Comparison of ENCODE assay signal across 27 mouse cellular contexts in genomic region chr11:52179897-52180296, GRCm38 (mm10). TPM values are rescaled to one million over a fixed set of nuclear protein-coding genes. Genes with fewer than 3 reads are reported as not detected.
DNase-seq lines count a peak whose midpoint lies in the region; ATAC-seq and TF ChIP-seq lines count a peak whose summit lies in the region.
"Not testable (repeated sequence)": the region's sequence is repeated elsewhere in the genome, so short reads cannot be mapped to it uniquely, and the experiment has no call there.
"Had no signal": no experiment of that assay in that cellular context is flagged by ENCODE, and none has a peak within 500 bp of the region (broad histone marks: within the 10 kb centered on the region; RNA-seq: fewer than 3 reads in every experiment).

No protein-coding gene starts in this region.

- dilution Hi-C loops in CH12.LX (cut with MboI; ENCODE audit: extremely low pct_ligation_motif_present, extremely low pct_unique_long_range_greater_than_20kb, low sequenced_read_pairs), result not testable (repeated sequence)

- in situ Hi-C loops in CH12.LX (cut with MboI; ENCODE audit: low pct_ligation_motif_present, low pct_unique_long_range_greater_than_20kb, low sequenced_read_pairs), result not testable (repeated sequence)

- 78% methylated on average over 2 of the region's 3 CpGs for WGBS in kidney, adult 2 months
- no CpG with 5 or more reads among the region's 3 CpGs for WGBS in liver, postnatal 0 days (ENCODE audit: insufficient replicate concordance)
- no CpG with 5 or more reads among the region's 3 CpGs for WGBS in stomach, postnatal 0 days

- not testable (repeated sequence) for H3K79me2 ChIP-seq in CH12.LX (replicated peaks; ENCODE audit: control insufficient read depth, extremely low read depth, insufficient read depth, poor library complexity, severe bottlenecking)

- DNase-seq in CH12.LX (ENCODE audit: extremely low read depth); gastrocnemius, adult 2 months; liver, postnatal 0 days; stomach, postnatal 0 days (ENCODE audit: low spot score): not testable (repeated sequence)
- DNase-seq in adrenal gland, postnatal 10 days, result peak; percentile 23
- DNase-seq in kidney, adult 2 months, result peak; percentile 13

- intact Hi-C loops in gastrocnemius, adult 2 months (cut with DNase I), result not testable (repeated sequence)

- H3K27ac ChIP-seq in CH12.LX (ENCODE audit: insufficient read depth, low read depth); gastrocnemius, adult 2 months; kidney, adult 2 months (ENCODE audit: insufficient read depth, low read depth, low read length); liver, postnatal 0 days (ENCODE audit: low read depth); stomach, postnatal 0 days (replicated peaks): not testable (repeated sequence)

- H3K36me3 ChIP-seq in CH12.LX (replicated peaks in 1 of 2; ENCODE audit: control insufficient read depth in 1 of 2, insufficient read depth in 1 of 2, low read length in 1 of 2); kidney, adult 2 months (ENCODE audit: control insufficient read depth, insufficient read depth, low read length); liver, postnatal 0 days (replicated peaks; ENCODE audit: insufficient read depth, low read length); stomach, postnatal 0 days (ENCODE audit: control insufficient read depth, insufficient read depth, low read length): not testable (repeated sequence)

- not testable (repeated sequence) for H3K4me1 ChIP-seq in CH12.LX (ENCODE audit: control insufficient read depth in 1 of 2, insufficient read depth in 2 of 2); kidney, adult 2 months (ENCODE audit: control insufficient read depth, insufficient read depth, low read length); liver, postnatal 0 days (ENCODE audit: insufficient read depth); stomach, postnatal 0 days (replicated peaks; ENCODE audit: control insufficient read depth, insufficient read depth)

- H3K27me3 ChIP-seq in CH12.LX (replicated peaks); kidney, adult 2 months (replicated peaks; ENCODE audit: control insufficient read depth, insufficient read depth, low read length); liver, postnatal 0 days (ENCODE audit: insufficient read depth, low read length); stomach, postnatal 0 days (ENCODE audit: control insufficient read depth, insufficient read depth, low read length): not testable (repeated sequence)

- not testable (repeated sequence) for H3K9ac ChIP-seq in CH12.LX (ENCODE audit: insufficient read depth, low read depth); liver, postnatal 0 days (replicated peaks); stomach, postnatal 0 days (ENCODE audit: low read length)

- not testable (repeated sequence) for TF ChIP-seq POLR2A in CH12.LX (IDR thresholded peaks at IDR 0.05; ENCODE audit: low read depth, low read length); kidney, adult 2 months (IDR thresholded peaks at IDR 0.05; ENCODE audit: low read depth, low read length)

- H3K4me3 ChIP-seq in CH12.LX (replicated peaks in 1 of 3; ENCODE audit: low read depth in 2 of 3, low read length in 2 of 3, poor library complexity in 1 of 3); gastrocnemius, adult 2 months; kidney, adult 2 months (ENCODE audit: insufficient read depth, low read depth, low read length); liver, postnatal 0 days (ENCODE audit: low read depth, low read length); stomach, postnatal 0 days (ENCODE audit: low read depth, low read length): not testable (repeated sequence)

- TF ChIP-seq EP300 in CH12.LX (IDR thresholded peaks at IDR 0.05; ENCODE audit: low read length); liver, postnatal 0 days (IDR thresholded peaks at IDR 0.05; ENCODE audit: low read depth); stomach, postnatal 0 days (optimal IDR thresholded peaks at IDR 0.05): not testable (repeated sequence)

- TF ChIP-seq RAD21 in CH12.LX (IDR thresholded peaks at IDR 0.05; ENCODE audit: low read depth, low read length), result peak; percentile 14

- ATAC-seq in liver, postnatal 0 days; stomach, postnatal 0 days (ENCODE audit: low FRiP score, low TSS enrichment): not testable (repeated sequence)
- peak; percentile 58; the same call in 1 of the 2 replicates for ATAC-seq in megakaryocyte progenitor cell, adult 5-6 weeks (replicated peaks; ENCODE audit: poor library complexity)

- H3K9me3 ChIP-seq in CH12.LX (replicated peaks; ENCODE audit: low read length); liver, postnatal 0 days (ENCODE audit: low read length); stomach, postnatal 0 days (ENCODE audit: control insufficient read depth, low read length): not testable (repeated sequence)

- peak in 1 of 2 experiments; percentile 42; a peak in 2 of 4 replicates for TF ChIP-seq CTCF in CH12.LX (conservative IDR thresholded peaks at IDR 0.05 in 1 of 2, IDR thresholded peaks at IDR 0.05 in 1 of 2; ENCODE audit: low read depth in 2 of 2, low read length in 2 of 2)
- TF ChIP-seq CTCF in gastrocnemius, adult 2 months (IDR thresholded peaks at IDR 0.05), result peak; percentile 35
- TF ChIP-seq CTCF in kidney, adult 2 months (conservative IDR thresholded peaks at IDR 0.05; ENCODE audit: insufficient read depth, insufficient read length, low read depth, low read length), result not testable (repeated sequence)
- TF ChIP-seq CTCF in liver, postnatal 0 days (IDR thresholded peaks at IDR 0.05; ENCODE audit: low read depth), result peak; percentile 39
- TF ChIP-seq CTCF in stomach, postnatal 0 days (IDR thresholded peaks at IDR 0.05; ENCODE audit: low read depth), result peak; percentile 44

- not testable (repeated sequence) for H3K4me2 ChIP-seq in CH12.LX (ENCODE audit: insufficient read depth, low read depth, poor library complexity, severe bottlenecking); liver, postnatal 0 days (ENCODE audit: low read depth, low read length); stomach, postnatal 0 days (replicated peaks; ENCODE audit: low read depth)

TF ChIP-seq in CH12.LX, 34 proteins besides CTCF, POLR2A, EP300 and RAD21:
- TF ChIP-seq SMC3 (IDR thresholded peaks at IDR 0.05; ENCODE audit: low read depth, low read length), result peak; percentile 32

RNA-seq across cellular contexts. Expression of gene Olfr1371, which starts 33.9 kb away (rescaled TPM):
- total RNA-seq in CH12.LX (2012; rRNA removed), result not detected in 2 replicates
- not detected in 2 replicates for total RNA-seq in CH12.LX (2014; rRNA removed)
- polyA plus RNA-seq in CH12.LX (2012; ENCODE audit: insufficient read length, low read depth), result not detected in 2 replicates
- not detected for total RNA-seq in adrenal gland, postnatal 10 days (2021)
- total RNA-seq in gastrocnemius, adult 2 months (2021), result not detected
- polyA plus RNA-seq in kidney, adult 2 months (2012; rRNA removed), result not detected in 2 replicates
- not detected in 2 replicates for polyA plus RNA-seq in liver, postnatal 0 days (2015; fragmentation: Nextera tagmentation; extraction: Ambion mirVana)
- total RNA-seq in megakaryocyte progenitor cell, adult 5-6 weeks (2015), result not detected in 2 replicates
- not detected in 2 replicates for total RNA-seq in megakaryocyte progenitor cell, adult 5-6 weeks (2017)
- polyA plus RNA-seq in stomach, postnatal 0 days (2015; fragmentation: Nextera tagmentation; extraction: Ambion mirVana), result not detected in 2 replicates
- total RNA-seq: adrenal gland, adult 8-10 months; gastrocnemius, postnatal 10 days; granulocyte monocyte progenitor cell, adult 5-6 weeks; heart, postnatal 10 days; layer of hippocampus, adult 18-20 months; layer of hippocampus, postnatal 25 days had no signal
- polyA plus RNA-seq: C2C12; cortical plate, adult 2 months; embryonic facial prominence, embryonic 10.5 days; forebrain, embryonic 15.5 days; heart, embryonic 11.5 days; hindbrain, embryonic 10.5 days; hindbrain, embryonic 16.5 days; limb, embryonic 10.5 days; liver, embryonic 16.5 days; midbrain, embryonic 10.5 days; midbrain, embryonic 16.5 days; neural tube, embryonic 15.5 days; stomach, embryonic 16.5 days had no signal

RNA-seq across cellular contexts. Expression of gene Olfr1373, which starts 34.6 kb away (rescaled TPM):
- total RNA-seq in CH12.LX (2012; rRNA removed) (not detected in 2 replicates), CH12.LX (2014; rRNA removed) (not detected in 2 replicates)
- not detected in 2 replicates for polyA plus RNA-seq in CH12.LX (2012; ENCODE audit: insufficient read length, low read depth)
- total RNA-seq in adrenal gland, postnatal 10 days (2021), result not detected
- not detected for total RNA-seq in gastrocnemius, adult 2 months (2021)
- not detected in 2 replicates for polyA plus RNA-seq in kidney, adult 2 months (2012; rRNA removed)
- not detected in 2 replicates for polyA plus RNA-seq in liver, postnatal 0 days (2015; fragmentation: Nextera tagmentation; extraction: Ambion mirVana)
- not detected in 2 replicates for total RNA-seq in megakaryocyte progenitor cell, adult 5-6 weeks (2015)
- 0.25 TPM in 1 of 2 replicates, not detected in the other for total RNA-seq in megakaryocyte progenitor cell, adult 5-6 weeks (2017)
- polyA plus RNA-seq in stomach, postnatal 0 days (2015; fragmentation: Nextera tagmentation; extraction: Ambion mirVana), result not detected in 2 replicates
- total RNA-seq: adrenal gland, adult 8-10 months; gastrocnemius, postnatal 10 days; granulocyte monocyte progenitor cell, adult 5-6 weeks; heart, postnatal 10 days; layer of hippocampus, adult 18-20 months; layer of hippocampus, postnatal 25 days had no signal
- polyA plus RNA-seq: C2C12; cortical plate, adult 2 months; embryonic facial prominence, embryonic 10.5 days; forebrain, embryonic 15.5 days; heart, embryonic 11.5 days; hindbrain, embryonic 10.5 days; hindbrain, embryonic 16.5 days; limb, embryonic 10.5 days; liver, embryonic 16.5 days; midbrain, embryonic 10.5 days; midbrain, embryonic 16.5 days; neural tube, embryonic 15.5 days; stomach, embryonic 16.5 days; thymus, adult 2 months had no signal

RNA-seq across cellular contexts. Expression of gene Skp1a, which starts 51.9 kb away (rescaled TPM):
- total RNA-seq in CH12.LX (2012; rRNA removed), result 169 and 248 TPM in 2 replicates
- 371 and 466 TPM in 2 replicates for total RNA-seq in CH12.LX (2014; rRNA removed)
- polyA plus RNA-seq in CH12.LX (2012; ENCODE audit: insufficient read length, low read depth), result 209 and 278 TPM in 2 replicates
- 100 to 1,000 TPM; 309 to 323 TPM for total RNA-seq in adrenal gland, postnatal 10 days (2021)
- total RNA-seq in gastrocnemius, adult 2 months (2021), result 100 to 1,000 TPM; 269 to 292 TPM
- 34.4 and 68.9 TPM in 2 replicates for polyA plus RNA-seq in kidney, adult 2 months (2012; rRNA removed)
- polyA plus RNA-seq in liver, postnatal 0 days (2015; fragmentation: Nextera tagmentation; extraction: Ambion mirVana), result 289 and 296 TPM in 2 replicates
- total RNA-seq in megakaryocyte progenitor cell, adult 5-6 weeks (2015), result 251 and 286 TPM in 2 replicates
- 254 and 291 TPM in 2 replicates for total RNA-seq in megakaryocyte progenitor cell, adult 5-6 weeks (2017)
- polyA plus RNA-seq in stomach, postnatal 0 days (2015; fragmentation: Nextera tagmentation; extraction: Ambion mirVana), result 530 and 542 TPM in 2 replicates
